Mouse (Mus musculus) heart, embryonic 16.5 days (tissue): Measurements from ENCODE around the gene Ulk4. TPM values are rescaled to one million over a fixed set of nuclear protein-coding genes. Genes with fewer than 3 reads are reported as not detected.
"Not testable (repeated sequence)": the region's sequence is repeated elsewhere in the genome, so short reads cannot be mapped to it uniquely, and the experiment has no call there.

Source experiments
- ATAC-seq: fragments of 200-750 bp; cut with Nextera tagmentation; replicated peaks from 2 replicates; pipeline ENCODE4 v1.8.0; 2017; ENCODE audit warnings: moderate number of reproducible peaks; ENCODE audit not compliant: insufficient read depth, low FRiP score; ENCODE audit errors: extremely low read depth
- H3K27ac ChIP-seq: fragments of 300-500 bp; sonication (generic); 2 replicates; pipeline ENCODE4 v1.5.1; 2014; ENCODE audit warnings: mild to moderate bottlenecking, low read length, control low read depth, moderate library complexity
- H3K27me3 ChIP-seq: fragments of 300-500 bp; sonication (generic); 2 replicates; pipeline ENCODE4 v1.6.1; 2014; ENCODE audit warnings: low read length, mixed read lengths; ENCODE audit not compliant: control insufficient read depth, insufficient read depth
- H3K36me3 ChIP-seq: fragments of 300-500 bp; sonication (generic); 2 replicates; pipeline ENCODE4 v1.6.1; 2014; ENCODE audit not compliant: control insufficient read depth, insufficient read depth
- H3K4me1 ChIP-seq: fragments of 300-500 bp; sonication (generic); 2 replicates; pipeline ENCODE4 v1.6.1; 2014; ENCODE audit warnings: low read length, mixed read lengths; ENCODE audit not compliant: control insufficient read depth, insufficient read depth
- H3K4me2 ChIP-seq: fragments of 300-500 bp; sonication (generic); 2 replicates; pipeline ENCODE4 v1.6.1; 2014; ENCODE audit warnings: low read depth, mild to moderate bottlenecking, control low read depth, low read length
- H3K4me3 ChIP-seq: fragments of 300-500 bp; sonication (generic); 2 replicates; pipeline ENCODE4 v1.5.1; 2014; ENCODE audit warnings: mild to moderate bottlenecking, control low read depth, low read length
- H3K9ac ChIP-seq: fragments of 300-500 bp; sonication (generic); 2 replicates; pipeline ENCODE4 v1.6.1; 2014; ENCODE audit warnings: low read length, control low read depth
- H3K9me3 ChIP-seq: fragments of 300-500 bp; sonication (generic); replicated peaks from 2 replicates; pipeline ENCODE4 v1.6.1; 2016; ENCODE audit warnings: low read length; ENCODE audit not compliant: control insufficient read depth
- WGBS: fragments of 180-500 bp; shearing (Covaris S2); extraction: QIAGEN DNeasy Blood & Tissue Kit; methylation state at CpG from one replicate; pipeline ENCODE4 v1.1.7; 2014; 5-methylcytosine and 5-hydroxymethylcytosine counted together
- polyA plus RNA-seq: library from polyadenylated mRNA; unstranded; fragments of >200 nt; fragmentation: Nextera tagmentation; extraction: Ambion mirVana; gene quantifications from 2 replicates; pipeline ENCODE4 v1.2.1, GENCODE M21; 2015

Ulk4 gene
- polyA plus RNA-seq, 1 experiment from 2014 or later: 105 TPM

DNA sequence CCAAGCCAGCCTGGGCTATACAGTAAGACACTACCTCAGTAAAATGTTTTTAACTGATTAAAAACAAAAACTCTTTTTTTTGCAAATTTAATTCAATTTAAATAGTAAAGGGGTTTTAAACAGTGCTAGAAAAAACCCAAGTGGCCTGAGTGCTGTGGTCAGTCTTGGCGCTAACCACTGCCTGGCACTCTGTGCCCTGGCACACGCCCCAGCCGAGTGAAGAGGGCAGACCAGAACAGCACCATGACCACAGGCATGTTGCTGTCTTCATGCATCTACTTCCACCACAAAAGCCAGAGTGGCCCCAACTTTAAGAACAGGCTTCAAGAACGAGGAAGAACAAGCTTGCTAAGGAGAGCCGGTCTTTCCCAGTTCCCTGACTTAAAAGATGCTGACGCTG lies 29.9 kb downstream of the Ulk4 start:
- H3K9me3 ChIP-seq: no peaks in the 10 kb centered on the region
- no peak overlapping the region for H3K4me3 ChIP-seq
- no peak for ATAC-seq
- no peaks in the 10 kb centered on the region for H3K4me1 ChIP-seq
- 75% methylated on average over 6 of the region's 6 CpGs for WGBS
- H3K27ac ChIP-seq: no peak overlapping the region
- no peak overlapping the region for H3K9ac ChIP-seq
- H3K36me3 ChIP-seq: no peaks in the 10 kb centered on the region
- H3K27me3 ChIP-seq: no peaks in the 10 kb centered on the region
- no peak overlapping the region for H3K4me2 ChIP-seq

DNA sequence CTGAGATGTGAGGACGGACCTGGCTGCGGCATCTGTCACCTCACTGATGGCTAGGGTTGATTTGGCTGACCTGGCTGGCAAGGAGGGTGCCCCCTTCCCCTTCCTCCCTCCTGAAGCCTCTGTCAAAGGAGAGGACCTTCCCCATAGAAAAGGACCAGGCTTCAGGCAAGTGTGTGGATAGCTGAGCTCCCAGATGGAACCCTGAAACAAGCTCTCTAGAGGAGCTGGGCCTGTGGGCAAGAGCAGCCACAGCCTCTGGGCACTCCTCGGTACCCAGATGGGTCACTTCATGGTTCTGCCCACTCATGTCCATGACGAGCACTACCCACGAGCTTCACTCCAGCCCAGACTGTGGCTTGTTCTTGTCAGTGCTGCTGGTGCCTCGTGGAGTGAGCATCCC lies 34.7 kb downstream of the Ulk4 start:
- H3K9me3 ChIP-seq: no peaks in the 10 kb centered on the region
- H3K4me2 ChIP-seq: no peak overlapping the region
- H3K4me1 ChIP-seq: no peaks in the 10 kb centered on the region
- no peak for ATAC-seq
- WGBS: 80% methylated on average over 6 of the region's 6 CpGs
- H3K27ac ChIP-seq: no peak overlapping the region
- H3K4me3 ChIP-seq: no peak overlapping the region
- no peak overlapping the region for H3K9ac ChIP-seq
- no peaks in the 10 kb centered on the region for H3K36me3 ChIP-seq
- H3K27me3 ChIP-seq: peaks cover 2% of the 10 kb centered on the region; the same call in 1 of the 2 replicates

DNA sequence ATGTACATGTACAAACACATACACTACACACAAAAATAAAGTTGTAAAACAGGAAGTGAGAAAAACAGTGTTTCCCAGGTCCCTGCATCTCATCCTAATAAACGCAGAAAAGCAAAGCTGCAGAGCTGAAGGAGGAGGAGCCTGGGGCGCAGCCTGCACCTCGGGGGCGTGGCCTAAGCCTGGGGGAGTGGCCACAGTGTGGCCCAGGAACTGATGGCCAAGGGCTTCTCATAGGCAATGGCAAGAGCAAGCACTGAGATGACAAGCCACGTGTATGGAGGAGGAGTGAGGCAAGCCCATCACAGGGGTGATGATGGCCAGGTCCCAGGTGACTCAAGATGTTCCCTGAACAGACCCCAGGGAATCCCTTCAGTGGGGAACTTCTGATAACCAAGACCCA lies 35.2 kb downstream of the Ulk4 start:
- no peaks in the 10 kb centered on the region for H3K4me1 ChIP-seq
- no peak overlapping the region for H3K27ac ChIP-seq
- no peaks in the 10 kb centered on the region for H3K9me3 ChIP-seq
- peaks cover 2% of the 10 kb centered on the region; the same call in 1 of the 2 replicates for H3K27me3 ChIP-seq
- no peak overlapping the region for H3K4me2 ChIP-seq
- H3K9ac ChIP-seq: no peak overlapping the region
- no peaks in the 10 kb centered on the region for H3K36me3 ChIP-seq
- H3K4me3 ChIP-seq: no peak overlapping the region
- 20% methylated on average over 5 of the region's 5 CpGs for WGBS
- no peak for ATAC-seq

DNA sequence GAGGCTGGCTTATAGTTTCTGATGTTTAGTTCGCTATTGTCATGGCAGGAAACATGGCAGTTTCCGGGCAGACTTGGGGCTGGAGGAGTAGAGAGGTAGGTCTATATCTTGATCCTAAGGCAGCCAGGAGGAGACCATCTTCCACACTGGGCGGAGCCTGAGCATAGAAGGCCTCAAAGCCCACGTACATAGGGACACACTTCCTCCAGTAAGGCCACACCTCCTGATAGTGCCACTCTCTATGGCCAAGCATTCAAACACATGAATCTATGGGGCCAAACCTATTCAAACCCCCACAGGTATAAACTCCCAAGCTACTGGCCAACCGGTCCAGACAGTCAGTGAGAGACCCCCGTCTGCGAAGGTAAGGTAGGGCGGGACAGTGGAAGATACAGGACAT lies 35.6 kb downstream of the Ulk4 start:
- Histone ChIP-seq H3K9me3 (no peaks in the 10 kb centered on the region), H3K27me3 (peaks cover 2% of the 10 kb centered on the region; the same call in 1 of the 2 replicates), H3K4me1 (no peaks in the 10 kb centered on the region), H3K4me3 (no peak overlapping the region), H3K27ac (no peak overlapping the region), H3K4me2 (no peak overlapping the region), H3K36me3 (no peaks in the 10 kb centered on the region), H3K9ac (no peak overlapping the region)
- WGBS: 75% methylated on average over 8 of the region's 8 CpGs
- no peak for ATAC-seq

DNA sequence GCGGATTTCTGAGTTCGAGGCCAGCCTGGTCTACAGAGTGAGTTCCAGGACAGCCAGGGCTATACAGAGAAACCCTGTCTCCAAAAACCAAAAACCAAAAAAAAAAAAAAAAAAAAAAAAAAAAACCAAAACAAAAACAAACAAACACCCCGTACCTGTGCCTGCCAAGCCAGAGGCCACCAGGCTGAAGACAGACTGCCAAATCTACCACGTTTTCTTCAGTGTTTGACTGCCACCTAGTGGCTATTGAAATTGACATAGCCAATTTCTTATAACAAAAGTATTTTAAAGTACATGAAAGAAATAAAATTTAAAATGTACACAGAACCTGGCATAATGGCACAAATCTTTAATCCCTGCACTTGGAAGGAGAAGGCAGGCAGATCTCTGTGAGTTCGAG lies 36.8 kb downstream of the Ulk4 start:
- not testable (repeated sequence) for H3K27me3 ChIP-seq, H3K9ac ChIP-seq, ATAC-seq, H3K4me2 ChIP-seq, H3K36me3 ChIP-seq, H3K9me3 ChIP-seq, H3K4me1 ChIP-seq, H3K4me3 ChIP-seq, H3K27ac ChIP-seq
- WGBS: 43% methylated on average over 5 of the region's 5 CpGs

DNA sequence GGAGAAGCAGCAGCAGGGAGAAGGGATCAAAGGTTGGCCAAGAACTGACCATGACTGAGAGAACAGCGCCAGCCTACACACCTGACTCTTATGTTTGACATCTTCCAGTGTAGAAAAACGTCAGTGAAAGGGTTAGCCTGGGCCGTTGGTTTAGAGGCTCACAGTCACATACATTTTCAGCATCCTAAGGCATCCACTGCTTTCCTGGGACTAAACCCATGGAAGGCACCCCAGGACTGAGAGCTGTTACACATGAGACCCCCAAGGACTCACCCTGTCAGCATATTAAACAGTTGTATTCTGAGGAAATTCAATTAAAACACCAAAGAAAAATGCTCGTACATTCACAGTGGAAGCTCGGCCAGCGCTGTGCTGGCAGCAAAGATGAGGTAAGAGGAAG lies 37.4 kb downstream of the Ulk4 start:
- H3K4me2 ChIP-seq: no peak overlapping the region
- peaks cover 2% of the 10 kb centered on the region; the same call in 1 of the 2 replicates for H3K27me3 ChIP-seq
- H3K4me3 ChIP-seq: no peak overlapping the region
- no peaks in the 10 kb centered on the region for H3K4me1 ChIP-seq
- no peaks in the 10 kb centered on the region for H3K36me3 ChIP-seq
- ATAC-seq: no peak
- no peak overlapping the region for H3K27ac ChIP-seq
- 74% methylated on average over 6 of the region's 6 CpGs for WGBS
- H3K9me3 ChIP-seq: no peaks in the 10 kb centered on the region
- no peak overlapping the region for H3K9ac ChIP-seq

DNA sequence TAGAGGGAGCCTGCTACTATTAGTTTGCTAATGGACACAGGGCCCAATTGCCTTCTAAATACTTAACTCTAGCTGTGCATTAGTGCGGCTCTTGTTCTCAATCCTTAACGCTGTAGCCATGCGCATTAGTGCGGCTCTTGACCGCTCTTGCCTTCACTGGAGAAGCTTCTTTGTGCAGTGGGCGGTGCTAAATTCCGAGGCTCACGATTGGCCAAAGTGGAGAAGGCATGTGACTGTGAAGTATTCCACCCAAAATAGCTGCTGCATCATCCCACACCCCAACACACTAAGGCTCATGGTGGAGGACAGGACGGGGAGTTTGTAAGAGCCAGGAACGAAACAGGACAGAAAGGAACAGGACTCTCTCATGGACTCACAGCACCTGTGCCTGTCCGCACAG lies 58.4 kb downstream of the Ulk4 start:
- Histone ChIP-seq H3K9ac (no peak overlapping the region), H3K4me1 (no peaks in the 10 kb centered on the region), H3K27ac (no peak overlapping the region), H3K27me3 (no peaks in the 10 kb centered on the region), H3K4me3 (no peak overlapping the region), H3K9me3 (0 out of 2 replicates have a peak, but pooled peaks cover 2% of the 10 kb centered on the region), H3K36me3 (no peaks in the 10 kb centered on the region), H3K4me2 (no peak overlapping the region)
- 66% methylated on average over 11 of the region's 11 CpGs for WGBS
- peak; percentile 41; the same call in 1 of the 2 replicates for ATAC-seq

DNA sequence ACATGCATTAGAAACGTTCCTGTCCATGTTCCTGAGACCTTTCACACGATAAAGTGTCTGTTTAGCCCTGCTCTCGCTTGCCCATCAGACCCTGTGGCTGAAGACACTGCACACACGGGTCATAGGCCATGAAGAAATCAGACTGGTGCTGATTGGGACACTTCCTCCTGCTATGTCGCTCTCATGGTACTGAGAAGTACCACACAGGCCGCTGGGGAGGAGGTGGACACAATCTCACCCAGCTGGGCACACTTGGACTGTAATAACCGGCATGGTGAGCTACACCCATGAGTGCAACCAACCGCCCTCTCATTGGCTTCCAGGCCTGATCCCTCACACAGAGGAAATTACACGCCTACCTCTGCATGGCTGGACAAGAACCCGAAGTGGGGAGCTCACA lies 58.8 kb downstream of the Ulk4 start:
- H3K36me3 ChIP-seq: no peaks in the 10 kb centered on the region
- WGBS: 86% methylated on average over 10 of the region's 10 CpGs
- no peak overlapping the region for H3K27ac ChIP-seq
- 0 out of 2 replicates have a peak, but pooled peaks cover 2% of the 10 kb centered on the region for H3K9me3 ChIP-seq
- H3K4me2 ChIP-seq: no peak overlapping the region
- no peaks in the 10 kb centered on the region for H3K27me3 ChIP-seq
- H3K4me1 ChIP-seq: no peaks in the 10 kb centered on the region
- H3K9ac ChIP-seq: no peak overlapping the region
- H3K4me3 ChIP-seq: no peak overlapping the region
- ATAC-seq: no peak

DNA sequence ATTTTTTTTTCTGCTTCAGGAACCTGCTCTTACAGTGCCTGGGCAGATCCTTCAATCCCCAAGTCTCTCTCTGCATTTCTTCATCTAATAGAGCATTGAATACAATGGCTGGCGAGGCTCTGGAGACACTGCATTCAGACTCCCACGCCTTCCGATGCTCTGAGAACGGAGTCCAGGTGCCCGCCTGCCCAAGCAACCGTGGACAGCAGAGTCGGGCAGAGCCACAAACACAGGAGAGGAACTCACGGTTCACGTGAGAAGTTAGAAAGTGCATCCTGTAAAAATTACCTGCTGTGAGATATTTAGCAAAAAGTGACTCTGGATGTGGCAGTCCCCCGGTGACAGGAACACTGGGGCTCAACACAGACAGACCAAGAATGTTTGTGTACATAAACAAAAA lies 59.3 kb downstream of the Ulk4 start:
- Histone ChIP-seq H3K4me1 (no peaks in the 10 kb centered on the region), H3K27me3 (no peaks in the 10 kb centered on the region), H3K9ac (no peak overlapping the region), H3K9me3 (0 out of 2 replicates have a peak, but pooled peaks cover 2% of the 10 kb centered on the region), H3K36me3 (no peaks in the 10 kb centered on the region), H3K27ac (no peak overlapping the region), H3K4me2 (no peak overlapping the region), H3K4me3 (no peak overlapping the region)
- ATAC-seq: no peak
- 86% methylated on average over 10 of the region's 10 CpGs for WGBS
